Mouse (Mus musculus): ENCODE measurements around the gene AF067061. TPM values are rescaled to one million over a fixed set of nuclear protein-coding genes. Genes with fewer than 3 reads are reported as not detected.
"Not testable (repeated sequence)": the region's sequence is repeated elsewhere in the genome, so short reads cannot be mapped to it uniquely, and the experiment has no call there.

Gene AF067061
- polyA plus RNA-seq (2016; fragmentation: Nextera tagmentation; extraction: Ambion mirVana), result not detected in 2 replicates

DNA sequence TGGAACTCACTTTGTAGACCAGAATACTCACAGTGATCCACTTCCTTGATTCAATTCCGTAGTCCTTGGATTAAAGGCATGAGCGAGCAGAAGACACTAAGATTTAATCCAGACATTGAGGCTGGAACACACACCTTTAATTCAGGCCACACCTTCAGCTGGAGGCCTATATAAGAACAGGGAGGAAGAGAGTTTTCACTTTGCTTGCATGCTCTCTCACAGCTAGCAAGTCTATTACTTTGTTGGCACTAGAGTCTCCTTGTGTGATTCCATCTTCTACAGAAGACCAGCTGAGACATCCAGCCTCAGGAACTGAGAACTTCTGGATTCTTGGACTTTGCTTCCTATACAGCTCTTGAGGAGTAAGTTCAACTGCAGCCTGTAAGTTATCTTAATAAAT, at the start of gene AF067061:
Gene AF067061 (plus strand): TSS at position 245 of the 400 bp plus-strand sequence.
- WGBS, result 84% methylated on average over 2 of the region's 2 CpGs
- not testable (repeated sequence) for H3K4me1 ChIP-seq; H3K27ac ChIP-seq (replicated peaks); ATAC-seq (ENCODE audit: low FRiP score, low read depth); H3K9ac ChIP-seq (replicated peaks); H3K36me3 ChIP-seq; H3K4me2 ChIP-seq (replicated peaks); H3K4me3 ChIP-seq; H3K27me3 ChIP-seq; H3K9me3 ChIP-seq

DNA sequence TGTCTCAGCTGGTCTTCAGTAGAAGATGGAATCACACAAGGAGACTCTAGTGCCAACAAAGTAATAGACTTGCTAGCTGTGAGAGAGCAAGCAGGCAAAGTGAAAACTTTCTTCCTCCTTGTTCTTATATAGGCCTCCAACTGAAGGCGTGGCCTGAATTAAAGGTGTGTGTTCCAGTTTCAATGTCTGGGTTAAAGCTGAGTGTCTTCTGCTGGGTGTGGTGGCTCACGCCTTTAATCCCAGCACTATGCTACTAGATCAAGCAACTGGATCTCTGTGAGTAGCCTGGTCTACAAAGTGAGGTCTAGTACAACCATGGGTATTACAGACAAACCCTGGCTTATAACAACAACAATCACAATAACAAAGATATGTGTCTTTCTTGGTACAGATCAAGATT, 47.1 kb upstream of the AF067061 start, which contains the start of gene Gm21762:
Gene Gm21762 (minus strand): TSS at position 101 of the 400 bp plus-strand sequence.
- H3K9ac ChIP-seq (replicated peaks); H3K4me1 ChIP-seq; H3K27me3 ChIP-seq; ATAC-seq (ENCODE audit: low FRiP score, low read depth); H3K9me3 ChIP-seq; H3K4me2 ChIP-seq (replicated peaks); H3K27ac ChIP-seq (replicated peaks); H3K36me3 ChIP-seq; H3K4me3 ChIP-seq: not testable (repeated sequence)
- no CpG with 5 or more reads among the region's 2 CpGs for WGBS

DNA sequence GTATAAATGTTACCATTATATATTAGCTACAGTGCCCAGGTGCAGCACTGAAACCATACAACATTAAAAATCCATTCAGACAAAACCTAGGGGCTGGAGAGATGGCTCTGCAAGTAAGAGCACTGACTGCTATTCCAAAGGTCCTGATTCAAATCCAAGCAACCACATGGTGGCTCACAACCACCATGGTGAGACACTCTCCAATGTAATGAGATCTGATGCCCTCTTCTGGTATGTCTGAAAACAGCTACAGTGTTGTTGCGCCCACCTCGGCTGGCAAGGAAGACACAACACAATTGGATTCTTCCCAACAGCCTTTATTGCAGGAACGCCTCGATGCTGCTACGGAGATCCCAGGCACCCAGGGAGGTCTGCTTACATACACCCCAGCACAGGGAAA, 42.0 kb upstream of the AF067061 start:
- H3K4me1 ChIP-seq; H3K36me3 ChIP-seq; H3K4me2 ChIP-seq (replicated peaks); H3K9ac ChIP-seq (replicated peaks); ATAC-seq (ENCODE audit: low FRiP score, low read depth); H3K27ac ChIP-seq (replicated peaks); H3K4me3 ChIP-seq; H3K27me3 ChIP-seq; H3K9me3 ChIP-seq: not testable (repeated sequence)
- 89% methylated on average over 5 of the region's 5 CpGs for WGBS

DNA sequence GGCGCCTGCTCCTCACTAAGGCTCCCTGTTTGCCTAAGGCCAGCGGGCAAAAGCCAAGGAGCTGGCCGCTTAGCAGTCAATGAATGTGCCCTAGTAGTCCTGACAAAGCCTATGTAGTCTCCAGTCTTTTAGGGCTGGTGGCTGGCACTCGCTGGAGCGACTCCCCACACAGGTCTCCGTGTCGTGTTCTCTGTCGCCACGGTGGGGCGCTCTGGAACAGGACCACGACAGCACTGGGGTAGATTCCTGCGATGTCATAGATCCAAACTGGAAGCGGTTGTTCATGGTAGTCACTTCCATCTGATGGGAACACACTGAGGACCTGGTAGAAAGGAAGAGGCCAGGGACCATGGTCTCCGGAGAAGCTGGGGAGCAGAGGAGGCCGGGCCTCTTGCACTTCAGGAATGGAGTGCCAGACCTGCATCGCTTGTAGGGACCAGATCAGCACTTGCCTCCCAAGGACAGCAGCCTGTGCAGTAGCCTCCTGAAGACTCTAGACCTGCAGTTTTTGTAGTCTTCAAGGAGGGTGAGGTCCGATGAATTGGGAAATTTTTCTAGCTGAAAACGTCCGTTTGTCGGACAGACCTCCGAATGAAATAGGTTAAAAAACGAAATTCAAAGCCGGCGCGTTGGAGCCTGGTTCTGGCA, 39.8 kb upstream of the AF067061 start:
- WGBS, result 90% methylated on average over 16 of the region's 25 CpGs
- not testable (repeated sequence) for ATAC-seq (ENCODE audit: low FRiP score, low read depth); H3K27me3 ChIP-seq

DNA sequence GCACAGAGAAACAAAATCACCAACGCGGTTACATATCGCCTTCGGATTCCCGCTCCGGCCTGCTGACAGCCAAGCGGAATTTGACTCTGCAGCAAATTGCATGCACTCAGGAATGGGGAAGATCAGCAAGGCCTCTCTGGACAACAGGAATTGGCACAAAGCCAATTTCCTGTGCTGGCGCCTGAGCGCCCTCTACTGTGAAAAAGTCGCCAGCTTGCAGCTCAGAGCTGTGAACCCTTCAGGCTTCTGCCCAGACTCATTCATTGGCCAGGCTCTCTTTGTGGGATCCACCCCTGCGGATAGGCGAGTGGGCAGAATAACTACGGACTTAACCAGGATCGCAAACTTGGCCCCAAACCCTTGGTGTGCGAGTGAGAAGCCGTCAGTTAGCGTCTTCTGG, 31.1 kb upstream of the AF067061 start:
- not testable (repeated sequence) for H3K4me3 ChIP-seq; H3K27me3 ChIP-seq; H3K4me1 ChIP-seq; H3K9ac ChIP-seq (replicated peaks); H3K36me3 ChIP-seq; H3K9me3 ChIP-seq; H3K27ac ChIP-seq (replicated peaks); H3K4me2 ChIP-seq (replicated peaks)
- 92% methylated on average over 17 of the region's 17 CpGs for WGBS
- peak; percentile 54; the same call in 1 of the 2 replicates for ATAC-seq (ENCODE audit: low FRiP score, low read depth)

More for the DNA sequence above, 39.8 kb upstream of the AF067061 start:
- H3K4me3 ChIP-seq; H3K9me3 ChIP-seq; H3K4me1 ChIP-seq; H3K36me3 ChIP-seq; H3K27ac ChIP-seq (replicated peaks); H3K9ac ChIP-seq (replicated peaks); H3K4me2 ChIP-seq (replicated peaks): not testable (repeated sequence)

DNA sequence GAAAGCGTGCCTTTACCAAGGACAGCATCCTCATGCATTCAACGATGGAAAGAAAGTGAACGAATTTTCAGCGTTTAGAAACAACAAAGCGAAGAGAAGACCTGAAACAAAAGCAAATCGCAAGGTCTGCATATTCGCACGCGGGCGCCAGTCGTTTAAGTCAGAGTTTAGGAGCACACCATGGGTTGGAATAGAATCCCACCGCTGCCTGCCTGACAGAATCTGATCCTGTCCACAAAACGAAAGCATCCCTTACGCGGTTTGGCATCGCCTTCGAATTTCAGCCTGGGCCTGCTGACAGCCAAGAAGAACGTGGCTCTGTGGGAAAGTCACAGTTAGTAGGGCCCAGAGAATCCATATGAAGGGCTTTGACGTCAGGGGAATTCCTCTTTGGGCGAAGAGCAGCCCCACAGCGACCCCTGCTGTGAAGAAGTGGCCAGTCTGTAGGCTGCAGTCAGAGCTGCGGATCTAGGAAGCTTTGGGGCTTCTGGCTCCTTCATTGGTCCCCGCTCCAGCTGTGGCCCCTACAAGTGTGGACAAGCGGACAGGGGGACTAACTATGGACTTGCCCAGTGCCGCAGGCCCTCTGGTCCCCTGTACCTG, 30.4 kb upstream of the AF067061 start:
- H3K9ac ChIP-seq (replicated peaks); H3K27ac ChIP-seq (replicated peaks); H3K4me2 ChIP-seq (replicated peaks); ATAC-seq (ENCODE audit: low FRiP score, low read depth); H3K36me3 ChIP-seq; H3K27me3 ChIP-seq; H3K4me1 ChIP-seq; H3K4me3 ChIP-seq; H3K9me3 ChIP-seq: not testable (repeated sequence)
- WGBS, result 78% methylated on average over 13 of the region's 25 CpGs

DNA sequence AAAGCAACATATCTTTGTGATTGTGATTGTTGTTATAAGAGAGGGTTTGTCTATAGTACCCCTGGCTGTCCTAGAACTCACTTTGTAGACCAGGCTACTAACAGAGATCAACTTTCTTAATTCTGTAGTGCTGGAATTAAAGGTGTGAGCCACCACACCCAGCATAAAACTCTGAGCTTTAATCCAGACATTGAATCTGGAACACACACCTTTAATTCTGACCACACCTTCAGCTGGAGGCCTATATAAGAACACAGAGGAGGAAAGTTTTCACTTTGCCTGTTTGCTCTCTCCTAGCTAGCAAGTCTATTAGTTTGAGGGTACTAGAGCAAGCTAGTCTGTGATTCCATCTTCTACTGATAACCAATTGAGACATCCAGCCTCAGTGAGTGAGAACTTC, 24.1 kb upstream of the AF067061 start, which contains the start of gene Gm21731:
Gene Gm21731 (plus strand): TSS at position 301 of the 400 bp plus-strand sequence.
- H3K4me1 ChIP-seq; H3K27ac ChIP-seq (replicated peaks); H3K36me3 ChIP-seq; H3K27me3 ChIP-seq; ATAC-seq (ENCODE audit: low FRiP score, low read depth); H3K4me2 ChIP-seq (replicated peaks); H3K4me3 ChIP-seq; H3K9me3 ChIP-seq; H3K9ac ChIP-seq (replicated peaks): not testable (repeated sequence)

DNA sequence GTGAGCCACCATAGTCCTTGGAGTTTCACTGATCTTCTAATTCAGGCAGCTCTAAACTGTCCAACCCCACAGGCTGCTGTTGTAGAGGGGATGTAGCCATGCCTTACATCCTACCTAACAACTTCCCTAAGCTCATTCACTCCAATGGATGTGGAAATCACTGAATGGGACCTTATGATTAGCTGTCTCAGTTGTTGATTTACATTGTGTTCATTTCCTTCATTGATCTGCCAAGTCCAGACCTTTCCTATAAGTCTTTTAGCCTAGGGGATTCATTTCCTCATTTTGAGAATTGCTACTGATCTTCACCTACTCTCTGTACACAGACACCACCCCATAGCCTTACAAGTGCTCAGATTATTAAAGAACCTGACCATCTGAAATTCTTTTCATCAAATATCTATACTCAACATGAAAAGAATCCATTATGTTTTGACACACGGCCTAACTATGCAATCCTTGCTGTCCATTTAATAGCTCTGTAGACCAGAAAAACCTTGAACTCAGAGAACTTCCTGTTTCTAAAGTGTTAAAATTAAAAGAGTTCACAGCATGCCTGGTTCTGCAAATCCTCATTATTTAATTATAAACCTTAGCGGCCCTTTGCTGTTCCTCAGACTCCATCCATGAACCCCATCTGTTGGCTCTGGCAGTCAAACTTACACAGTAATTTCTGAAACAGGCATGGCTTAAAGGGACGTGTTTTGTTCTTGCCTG, 11.5 kb upstream of the AF067061 start:
- not testable (repeated sequence) for H3K4me2 ChIP-seq (replicated peaks); ATAC-seq (ENCODE audit: low FRiP score, low read depth)

DNA sequence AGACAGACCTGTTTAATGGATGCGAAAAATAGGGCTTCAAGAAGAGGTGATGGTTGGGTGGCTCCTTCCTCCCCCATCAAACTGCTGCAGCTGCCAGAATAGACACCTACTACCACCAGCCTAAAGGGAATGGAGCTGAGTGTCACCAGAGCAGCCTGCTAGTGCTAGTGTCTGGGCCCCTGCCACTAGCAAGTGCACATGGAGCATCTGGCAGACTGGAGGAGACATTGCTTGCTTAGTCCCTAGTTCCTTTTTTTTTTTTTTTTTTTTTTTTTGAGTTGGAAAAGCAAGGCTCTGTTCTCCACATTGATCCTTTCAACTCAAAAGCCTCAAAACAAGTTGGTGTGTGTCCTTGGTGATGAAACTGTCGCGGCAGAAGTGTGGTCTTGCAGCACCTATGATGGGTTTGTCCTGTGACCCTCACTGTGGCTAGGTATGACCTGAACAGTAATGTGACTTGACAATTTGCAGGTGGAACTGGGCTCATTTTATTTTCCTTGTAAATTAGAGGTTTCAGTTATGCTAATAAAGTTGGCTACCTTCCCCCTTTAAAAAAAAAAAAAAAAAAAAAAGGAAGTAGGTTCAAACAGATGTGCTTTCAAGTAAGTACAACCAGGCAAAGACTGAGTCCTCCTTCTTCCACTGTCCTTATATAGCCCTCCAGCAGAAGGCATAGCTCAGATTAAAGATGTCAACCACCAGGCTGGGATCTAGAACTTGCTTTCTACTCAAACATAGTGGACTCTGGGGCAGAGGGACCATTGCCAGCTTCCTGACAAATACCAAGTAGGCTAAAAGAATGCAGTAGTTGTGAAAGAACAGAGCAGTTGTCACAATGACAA, 3.9 kb upstream of the AF067061 start:
- H3K4me1 ChIP-seq, result not testable (repeated sequence)
- WGBS, result 88% methylated on average over 3 of the region's 3 CpGs

More for the DNA sequence above, 11.5 kb upstream of the AF067061 start:
- H3K36me3 ChIP-seq; H3K4me3 ChIP-seq; H3K27me3 ChIP-seq; H3K9ac ChIP-seq (replicated peaks); H3K9me3 ChIP-seq; H3K4me1 ChIP-seq; H3K27ac ChIP-seq (replicated peaks): not testable (repeated sequence)
- WGBS, result 96% methylated on average over 2 of the region's 3 CpGs

DNA sequence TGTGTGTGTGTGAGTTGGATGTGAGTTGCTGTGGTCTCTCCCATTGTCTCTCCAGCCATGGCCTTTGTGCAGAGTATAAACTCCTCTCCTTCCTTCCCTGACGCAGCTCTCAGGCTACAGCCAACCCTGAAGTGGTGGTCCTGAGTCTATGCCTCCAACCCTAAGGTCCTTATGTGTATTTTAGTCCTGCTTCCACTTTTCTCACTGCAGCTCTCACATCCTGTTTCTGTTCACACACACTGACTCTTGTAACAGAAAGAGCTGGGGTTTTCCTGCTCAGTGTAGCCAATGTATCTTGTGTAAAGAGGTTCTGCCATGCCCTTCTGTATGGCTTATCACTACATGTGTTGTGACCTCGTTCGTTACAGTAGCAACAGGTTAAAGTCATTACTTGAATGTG, 3.2 kb upstream of the AF067061 start:
- H3K36me3 ChIP-seq; H3K4me2 ChIP-seq (replicated peaks); H3K9me3 ChIP-seq; H3K4me1 ChIP-seq; H3K9ac ChIP-seq (replicated peaks); H3K4me3 ChIP-seq; H3K27me3 ChIP-seq; ATAC-seq (ENCODE audit: low FRiP score, low read depth); H3K27ac ChIP-seq (replicated peaks): not testable (repeated sequence)
- WGBS, result 64% methylated on average over 3 of the region's 3 CpGs

More for the DNA sequence above, 3.9 kb upstream of the AF067061 start:
- H3K27ac ChIP-seq (replicated peaks); H3K36me3 ChIP-seq; ATAC-seq (ENCODE audit: low FRiP score, low read depth); H3K4me3 ChIP-seq; H3K4me2 ChIP-seq (replicated peaks); H3K9ac ChIP-seq (replicated peaks); H3K9me3 ChIP-seq; H3K27me3 ChIP-seq: not testable (repeated sequence)

DNA sequence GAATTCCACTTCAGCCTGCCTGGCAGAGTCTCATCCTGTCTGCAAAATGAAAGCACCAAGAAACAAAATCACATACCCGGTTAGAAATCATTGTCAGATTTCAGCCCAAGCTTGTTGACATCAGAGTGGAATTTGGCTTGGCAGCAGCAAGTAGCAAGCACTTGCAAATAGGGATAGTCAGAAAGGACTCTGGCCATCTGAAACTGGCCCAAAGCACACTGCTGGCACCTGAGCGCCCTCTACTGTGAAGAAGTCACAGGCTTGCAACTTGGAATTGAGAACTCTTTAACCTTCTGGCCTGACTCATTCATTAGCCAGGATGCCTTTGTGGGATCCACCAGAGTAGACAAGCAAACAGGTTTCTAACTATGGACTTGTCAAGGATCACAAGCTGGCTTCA, 14.9 kb downstream of the AF067061 start:
- not testable (repeated sequence) for H3K4me3 ChIP-seq; H3K9me3 ChIP-seq; H3K4me2 ChIP-seq (replicated peaks); ATAC-seq (ENCODE audit: low FRiP score, low read depth); H3K27ac ChIP-seq (replicated peaks); H3K36me3 ChIP-seq; H3K27me3 ChIP-seq; H3K4me1 ChIP-seq; H3K9ac ChIP-seq (replicated peaks)
- WGBS, result 22% methylated on average over 2 of the region's 2 CpGs

DNA sequence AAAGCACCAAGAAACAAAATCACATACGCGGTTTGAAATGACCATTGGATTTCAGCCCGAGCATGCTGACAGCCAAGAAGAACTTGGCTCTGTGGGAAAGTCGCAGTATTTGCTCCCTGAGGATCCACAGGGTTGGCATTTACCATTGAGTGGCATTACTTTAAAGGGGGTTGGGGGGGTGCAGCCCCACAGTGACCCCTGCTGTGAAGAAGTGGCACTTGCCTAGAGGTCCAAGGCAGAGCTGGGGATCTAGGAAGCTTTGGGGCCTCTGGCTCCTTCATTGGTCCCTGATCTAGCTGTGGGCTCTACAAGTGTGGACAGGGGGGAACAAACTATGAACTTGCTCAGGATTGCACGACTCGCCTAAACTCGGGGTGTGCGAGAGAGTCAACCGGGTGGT, 15.9 kb downstream of the AF067061 start:
- 95% methylated on average over 9 of the region's 9 CpGs for whole genome bisulfite sequencing
- Histone ChIP-seq H3K4me3 (no peak overlapping the region), H3K4me2 (replicated peaks) (no peak overlapping the region), H3K27ac (replicated peaks) (no peak overlapping the region), H3K4me1 (no peaks in the 10 kb centered on the region), H3K27me3 (no peaks in the 10 kb centered on the region), H3K36me3 (no peaks in the 10 kb centered on the region), H3K9ac (replicated peaks) (no peak overlapping the region), H3K9me3 (no peaks in the 10 kb centered on the region)
- ATAC-seq (ENCODE audit: low FRiP score, low read depth), result no peak

Measured in midbrain, embryonic 12.5 days (tissue).